Mouse (Mus musculus) hindbrain, embryonic 16.5 days (tissue): Measurements from ENCODE around the gene Slc15a1. TPM values are rescaled to one million over a fixed set of nuclear protein-coding genes. Genes with fewer than 3 reads are reported as not detected.

ENCODE experiments used
- ATAC-seq: fragments of 200-750 bp; cut with Nextera tagmentation; 2 replicates; pipeline ENCODE4 v1.8.0; 2017; ENCODE audit warnings: moderate TSS enrichment, moderate library complexity
- H3K27ac ChIP-seq: fragments of 300-500 bp; sonication (generic); 2 replicates; pipeline ENCODE4 v1.5.1; 2014; ENCODE audit warnings: low read depth, mild to moderate bottlenecking, control low read depth, low read length, moderate library complexity
- H3K27me3 ChIP-seq: fragments of 300-500 bp; sonication (generic); replicated peaks from 2 replicates; pipeline ENCODE4 v1.6.1; 2014; ENCODE audit warnings: low read length; ENCODE audit not compliant: control insufficient read depth, insufficient read depth
- H3K36me3 ChIP-seq: fragments of 300-500 bp; sonication (generic); 2 replicates; pipeline ENCODE4 v1.6.1; 2014; ENCODE audit warnings: mild to moderate bottlenecking, low read length, moderate library complexity, mixed read lengths; ENCODE audit not compliant: control insufficient read depth, insufficient read depth
- H3K4me1 ChIP-seq: fragments of 300-500 bp; sonication (generic); 2 replicates; pipeline ENCODE4 v1.6.1; 2014; ENCODE audit warnings: low read depth, low read length; ENCODE audit not compliant: control insufficient read depth, insufficient read depth
- H3K4me2 ChIP-seq: fragments of 300-500 bp; sonication (generic); 2 replicates; pipeline ENCODE4 v1.6.1; 2014; ENCODE audit warnings: mild to moderate bottlenecking, low read length, control low read depth, moderate library complexity
- H3K4me3 ChIP-seq: fragments of 300-500 bp; sonication (generic); 2 replicates; pipeline ENCODE4 v1.5.1; 2014; ENCODE audit warnings: mild to moderate bottlenecking, low read length, control low read depth, moderate library complexity
- H3K9ac ChIP-seq: fragments of 300-500 bp; sonication (generic); 2 replicates; pipeline ENCODE4 v1.6.1; 2014; ENCODE audit warnings: low read depth, mild to moderate bottlenecking, control low read depth, low read length, moderate library complexity
- H3K9me3 ChIP-seq: fragments of 300-500 bp; sonication (generic); 2 replicates; pipeline ENCODE4 v1.6.1; 2014; ENCODE audit warnings: mild to moderate bottlenecking, low read length, moderate library complexity; ENCODE audit not compliant: control insufficient read depth
- WGBS: fragments of 180-500 bp; shearing (Covaris S2); extraction: QIAGEN DNeasy Blood & Tissue Kit; methylation state at CpG from one replicate; pipeline ENCODE4 v1.1.7; 2014; 5-methylcytosine and 5-hydroxymethylcytosine counted together
- polyA plus RNA-seq: library from polyadenylated mRNA; unstranded; fragments of >200 nt; fragmentation: Nextera tagmentation; extraction: Ambion mirVana; gene quantifications from 2 replicates; pipeline ENCODE4 v1.2.1, GENCODE M21; 2015

Gene Slc15a1
- polyA plus RNA-seq, 1 experiment from 2014 or later, result 0.09 TPM

GRCm38 (mm10) chr14:121460966-121461365, 44.1 kb downstream of the Slc15a1 start:
- WGBS, result 89% methylated on average over 3 of the region's 3 CpGs
- Histone ChIP-seq H3K36me3 (no peaks in the 10 kb centered on the region), H3K27me3 (no peaks in the 10 kb centered on the region), H3K9me3 (no peaks in the 10 kb centered on the region), H3K4me1 (no peaks in the 10 kb centered on the region), H3K4me2 (no peak overlapping the region), H3K9ac (no peak overlapping the region), H3K4me3 (no peak overlapping the region), H3K27ac (no peak overlapping the region)
- no peak for ATAC-seq

GRCm38 (mm10) chr14:121458521-121458920, 46.5 kb downstream of the Slc15a1 start:
- Histone ChIP-seq H3K36me3 (no peaks in the 10 kb centered on the region), H3K27me3 (no peaks in the 10 kb centered on the region), H3K4me2 (no peak overlapping the region), H3K9ac (no peak overlapping the region), H3K9me3 (0 out of 2 replicates have a peak, but pooled peaks cover 2% of the 10 kb centered on the region), H3K4me3 (no peak overlapping the region), H3K27ac (no peak overlapping the region), H3K4me1 (no peaks in the 10 kb centered on the region)
- WGBS, result 75% methylated on average over 1 of the region's 1 CpGs
- no peak for ATAC-seq

GRCm38 (mm10) chr14:121457536-121457935, 47.5 kb downstream of the Slc15a1 start:
- Histone ChIP-seq H3K4me2 (no peak overlapping the region), H3K9ac (no peak overlapping the region), H3K4me1 (no peaks in the 10 kb centered on the region), H3K9me3 (0 out of 2 replicates have a peak, but pooled peaks cover 2% of the 10 kb centered on the region), H3K27me3 (no peaks in the 10 kb centered on the region), H3K4me3 (no peak overlapping the region), H3K27ac (no peak overlapping the region), H3K36me3 (no peaks in the 10 kb centered on the region)
- 71% methylated on average over 6 of the region's 6 CpGs for WGBS
- ATAC-seq, result no peak

GRCm38 (mm10) chr14:121456416-121457285, 48.4 kb downstream of the Slc15a1 start:
- no peaks in the 10 kb centered on the region for H3K27me3 ChIP-seq
- H3K9ac ChIP-seq, result no peak overlapping the region
- H3K9me3 ChIP-seq, result 0 out of 2 replicates have a peak, but pooled peaks cover 2% of the 10 kb centered on the region
- no peak overlapping the region for H3K27ac ChIP-seq
- no peak overlapping the region for H3K4me2 ChIP-seq
- no peaks in the 10 kb centered on the region for H3K36me3 ChIP-seq
- no peak for ATAC-seq
- H3K4me3 ChIP-seq, result no peak overlapping the region
- WGBS, result 85% methylated on average over 11 of the region's 11 CpGs
- H3K4me1 ChIP-seq, result no peaks in the 10 kb centered on the region

- no peak overlapping the region for H3K4me3 ChIP-seq
- H3K4me2 ChIP-seq, result no peak overlapping the region
- no peak for ATAC-seq
- 87% methylated on average over 15 of the region's 15 CpGs for WGBS
- no peaks in the 10 kb centered on the region for H3K4me1 ChIP-seq
- no peaks in the 10 kb centered on the region for H3K27me3 ChIP-seq
- H3K36me3 ChIP-seq, result no peaks in the 10 kb centered on the region
- H3K9me3 ChIP-seq, result 0 out of 2 replicates have a peak, but pooled peaks cover 2% of the 10 kb centered on the region
- no peak overlapping the region for H3K27ac ChIP-seq
- H3K9ac ChIP-seq, result no peak overlapping the region
These were observed 49.1 kb downstream of the Slc15a1 start for GRCm38 (mm10) chr14:121455976-121456375.

GRCm38 (mm10) chr14:121455527-121455926, 49.5 kb downstream of the Slc15a1 start:
- no peak overlapping the region for H3K27ac ChIP-seq
- no peak overlapping the region for H3K9ac ChIP-seq
- 0 out of 2 replicates have a peak, but pooled peaks have one; percentile 14 for ATAC-seq
- no peaks in the 10 kb centered on the region for H3K36me3 ChIP-seq
- WGBS, result 6% methylated on average over 6 of the region's 6 CpGs
- H3K27me3 ChIP-seq, result no peaks in the 10 kb centered on the region
- H3K4me3 ChIP-seq, result no peak overlapping the region
- no peak overlapping the region for H3K4me2 ChIP-seq
- 0 out of 2 replicates have a peak, but pooled peaks cover 2% of the 10 kb centered on the region for H3K9me3 ChIP-seq
- H3K4me1 ChIP-seq, result no peaks in the 10 kb centered on the region

- no peaks in the 10 kb centered on the region for H3K27me3 ChIP-seq
- H3K4me1 ChIP-seq, result no peaks in the 10 kb centered on the region
- H3K27ac ChIP-seq, result no peak overlapping the region
- 0 out of 2 replicates have a peak, but pooled peaks cover 2% of the 10 kb centered on the region for H3K9me3 ChIP-seq
- WGBS, result 79% methylated on average over 3 of the region's 3 CpGs
- H3K4me3 ChIP-seq, result no peak overlapping the region
- no peak for ATAC-seq
- H3K4me2 ChIP-seq, result no peak overlapping the region
- no peak overlapping the region for H3K9ac ChIP-seq
- H3K36me3 ChIP-seq, result no peaks in the 10 kb centered on the region
These were observed 51.9 kb downstream of the Slc15a1 start for GRCm38 (mm10) chr14:121453130-121453529.

- Histone ChIP-seq H3K9ac (no peak overlapping the region), H3K4me3 (no peak overlapping the region), H3K9me3 (0 out of 2 replicates have a peak, but pooled peaks cover 2% of the 10 kb centered on the region), H3K27me3 (no peaks in the 10 kb centered on the region), H3K4me1 (no peaks in the 10 kb centered on the region), H3K4me2 (no peak overlapping the region), H3K27ac (no peak overlapping the region), H3K36me3 (no peaks in the 10 kb centered on the region)
- no peak for ATAC-seq
- 90% methylated on average over 6 of the region's 6 CpGs for WGBS
These were observed 52.8 kb downstream of the Slc15a1 start for GRCm38 (mm10) chr14:121452227-121452626.

- H3K36me3 ChIP-seq, result no peaks in the 10 kb centered on the region
- H3K9me3 ChIP-seq, result 0 out of 2 replicates have a peak, but pooled peaks cover 2% of the 10 kb centered on the region
- no peak for ATAC-seq
- no peak overlapping the region for H3K9ac ChIP-seq
- no peaks in the 10 kb centered on the region for H3K27me3 ChIP-seq
- no peak overlapping the region for H3K27ac ChIP-seq
- no peak overlapping the region for H3K4me3 ChIP-seq
- 75% methylated on average over 7 of the region's 7 CpGs for WGBS
- no peak overlapping the region for H3K4me2 ChIP-seq
- H3K4me1 ChIP-seq, result peaks cover 2% of the 10 kb centered on the region; the same call in 1 of the 2 replicates
These were observed 53.5 kb downstream of the Slc15a1 start for GRCm38 (mm10) chr14:121451424-121452029.
